Mouse (Mus musculus) right cerebral cortex, postnatal 4 days (tissue): ENCODE data around the gene Fam166a.

ENCODE experiments used
- DNase-seq: peaks from one replicate; pipeline ENCODE4 v3.0.0-alpha.2; 2022

The Fam166a gene

GRCm38 (mm10) chr2:25185625-25186574 is 32.6 kb upstream of the Fam166a start:
- DNase-seq: peak; percentile 75

GRCm38 (mm10) chr2:25186575-25186930 is 32.0 kb upstream of the Fam166a start:
- DNase-seq: no peak

GRCm38 (mm10) chr2:25187841-25188240 is 30.7 kb upstream of the Fam166a start:
- DNase-seq: no peak

- peak; percentile 76 for DNase-seq
Observed at GRCm38 (mm10) chr2:25193330-25193770, 25.2 kb upstream of the Fam166a start.

GRCm38 (mm10) chr2:25194006-25194405 is 24.5 kb upstream of the Fam166a start:
- no peak for DNase-seq

- DNase-seq: no peak
Observed at GRCm38 (mm10) chr2:25194486-25195171, 23.9 kb upstream of the Fam166a start.

GRCm38 (mm10) chr2:25195211-25196156 is 23.1 kb upstream of the Fam166a start:
- DNase-seq: no peak

GRCm38 (mm10) chr2:25196172-25196954 is 22.2 kb upstream of the Fam166a start, which contains the start of gene Tor4a:
TSS of gene Tor4a (minus strand) at chr2:25196886.
- DNase-seq: no peak

- no peak for DNase-seq
Observed at GRCm38 (mm10) chr2:25197191-25197590, 21.4 kb upstream of the Fam166a start.

- DNase-seq: no peak
Observed at GRCm38 (mm10) chr2:25197946-25198345, 20.6 kb upstream of the Fam166a start.

GRCm38 (mm10) chr2:25200631-25201030 is 17.9 kb upstream of the Fam166a start:
- no peak for DNase-seq

GRCm38 (mm10) chr2:25203631-25204214 is 14.8 kb upstream of the Fam166a start:
- DNase-seq: no peak

GRCm38 (mm10) chr2:25207593-25207992 is 11.0 kb upstream of the Fam166a start:
- no peak for DNase-seq

- DNase-seq: no peak
Observed at GRCm38 (mm10) chr2:25210686-25211085, 7.9 kb upstream of the Fam166a start.

GRCm38 (mm10) chr2:25211121-25211670 is 7.3 kb upstream of the Fam166a start, which contains the start of gene Nelfb:
TSS of gene Nelfb (minus strand) at chr2:25211489.
- peak; percentile 82 for DNase-seq

GRCm38 (mm10) chr2:25213266-25213865 is 5.2 kb upstream of the Fam166a start:
- no peak for DNase-seq

GRCm38 (mm10) chr2:25214444-25214843 is 4.1 kb upstream of the Fam166a start, which contains the start of gene Stpg3:
TSS of gene Stpg3 (minus strand) at chr2:25214637.
- no peak for DNase-seq

- DNase-seq: no peak
Observed at GRCm38 (mm10) chr2:25217666-25218065, 879 bp upstream of the Fam166a start.

GRCm38 (mm10) chr2:25221331-25221772 is 2.8 kb downstream of the Fam166a start:
- DNase-seq: no peak
